ENCODE assay signal across 8 mouse cellular contexts in genomic region chr7:38271859-38272258, GRCm38 (mm10). TPM values are rescaled to one million over a fixed set of nuclear protein-coding genes. Genes with fewer than 3 reads are reported as not detected.
DNase-seq lines count a peak whose midpoint lies in the region; ATAC-seq and TF ChIP-seq lines count a peak whose summit lies in the region.

No protein-coding gene starts in this region.

- H3K4me2 ChIP-seq in limb, embryonic 14.5 days (replicated peaks; ENCODE audit: low read depth, low read length, severe bottlenecking): peak overlapping the region; percentile 55

- H3K9me3 ChIP-seq in limb, embryonic 14.5 days (ENCODE audit: control insufficient read depth, low read length): no peaks in the 10 kb centered on the region

- WGBS in limb, embryonic 14.5 days: 9% methylated on average over 4 of the region's 4 CpGs

- ATAC-seq in CD4-positive, CD25-positive, alpha-beta regulatory T cell, adult 4 months: no peak
- ATAC-seq in limb, embryonic 14.5 days (ENCODE audit: low FRiP score, low read depth): no peak

- H3K27ac ChIP-seq in testis, adult 2 months (ENCODE audit: control insufficient read depth, insufficient read depth, low read depth, low read length): no peak overlapping the region
- H3K27ac ChIP-seq in limb, embryonic 14.5 days (replicated peaks; ENCODE audit: low read depth, low read length): no peak overlapping the region

- H3K36me3 ChIP-seq in testis, adult 2 months (ENCODE audit: control insufficient read depth, insufficient read depth, low read length): peaks cover 2% of the 10 kb centered on the region
- peaks cover 15% of the 10 kb centered on the region for H3K36me3 ChIP-seq in limb, embryonic 14.5 days (ENCODE audit: control insufficient read depth, insufficient read depth, low read length)

- H3K9ac ChIP-seq in limb, embryonic 14.5 days (ENCODE audit: low read depth, low read length, severe bottlenecking): peak overlapping the region; percentile 83

- H3K4me1 ChIP-seq in testis, adult 2 months (ENCODE audit: control insufficient read depth, insufficient read depth, low read length): peaks cover 2% of the 10 kb centered on the region
- H3K4me1 ChIP-seq in limb, embryonic 14.5 days (ENCODE audit: control insufficient read depth, insufficient read depth, low read length): peaks cover 8% of the 10 kb centered on the region

- no peak for TF ChIP-seq CTCF in testis, adult 2 months (IDR thresholded peaks at IDR 0.05; ENCODE audit: control insufficient read depth, insufficient read depth, insufficient replicate concordance, low read depth, low read length)

- TF ChIP-seq POLR2A in testis, adult 2 months (IDR thresholded peaks at IDR 0.05; ENCODE audit: control insufficient read depth, low read depth, low read length): no peak
- TF ChIP-seq POLR2A in limb, embryonic 14.5 days (IDR thresholded peaks at IDR 0.05; ENCODE audit: borderline replicate concordance, extremely low read depth, insufficient read depth, insufficient read length): no peak

- H3K4me3 ChIP-seq in testis, adult 2 months (ENCODE audit: control insufficient read depth, low read depth, low read length): peak overlapping the region; percentile 38
- peak overlapping the region; percentile 58 for H3K4me3 ChIP-seq in limb, embryonic 14.5 days (replicated peaks; ENCODE audit: low read length)

- peak; percentile 6 for DNase-seq in CD4-positive, CD25-positive, alpha-beta regulatory T cell, adult 2 months (ENCODE audit: low read depth, low spot score)
- no peak for DNase-seq in testis, postnatal 10 days (ENCODE audit: low spot score)
- DNase-seq in limb, embryonic 14.5 days (ENCODE audit: low spot score): no peak
- DNase-seq in thymus, postnatal 4 days: no peak
- DNase-seq in spleen, postnatal 10 days (ENCODE audit: low spot score in 2 of 2): no peak
- no peak for DNase-seq in kidney, adult 11 months

- no peaks in the 10 kb centered on the region for H3K27me3 ChIP-seq in testis, adult 2 months (ENCODE audit: control insufficient read depth, insufficient read depth, low read length)
- no peaks in the 10 kb centered on the region for H3K27me3 ChIP-seq in limb, embryonic 14.5 days (ENCODE audit: control insufficient read depth, insufficient read depth, low read length)

RNA-seq across cellular contexts. Expression of gene Pop4, which starts 0.6 kb away (rescaled TPM):
- polyA plus RNA-seq in CD4-positive, CD25-positive, alpha-beta regulatory T cell, adult 4 months (2017; shearing (Covaris generic)): 10 to 100 TPM; 28.1 to 28.4 TPM
- polyA plus RNA-seq in testis, adult 2 months (2012; rRNA removed): 12.5 and 14.0 TPM in 2 replicates
- 44.1 and 46.0 TPM in 2 replicates for polyA plus RNA-seq in limb, embryonic 14.5 days (2012; rRNA removed)
- polyA plus RNA-seq in limb, embryonic 14.5 days (2014; fragmentation: Nextera tagmentation; extraction: Ambion mirVana): 64.2 and 67.5 TPM in 2 replicates

RNA-seq across cellular contexts. Expression of gene Plekhf1, which starts 44.0 kb away (rescaled TPM):
- polyA plus RNA-seq in CD4-positive, CD25-positive, alpha-beta regulatory T cell, adult 4 months (2017; shearing (Covaris generic)): under 1 TPM; 0.37 to 0.39 TPM
- polyA plus RNA-seq in testis, adult 2 months (2012; rRNA removed): 2.7 and 2.8 TPM in 2 replicates
- polyA plus RNA-seq in limb, embryonic 14.5 days (2012; rRNA removed): 3.4 and 3.8 TPM in 2 replicates
- polyA plus RNA-seq in limb, embryonic 14.5 days (2014; fragmentation: Nextera tagmentation; extraction: Ambion mirVana): 3.8 and 4.2 TPM in 2 replicates
